Mouse (Mus musculus): ENCODE data around the gene Grhpr.

DNA sequence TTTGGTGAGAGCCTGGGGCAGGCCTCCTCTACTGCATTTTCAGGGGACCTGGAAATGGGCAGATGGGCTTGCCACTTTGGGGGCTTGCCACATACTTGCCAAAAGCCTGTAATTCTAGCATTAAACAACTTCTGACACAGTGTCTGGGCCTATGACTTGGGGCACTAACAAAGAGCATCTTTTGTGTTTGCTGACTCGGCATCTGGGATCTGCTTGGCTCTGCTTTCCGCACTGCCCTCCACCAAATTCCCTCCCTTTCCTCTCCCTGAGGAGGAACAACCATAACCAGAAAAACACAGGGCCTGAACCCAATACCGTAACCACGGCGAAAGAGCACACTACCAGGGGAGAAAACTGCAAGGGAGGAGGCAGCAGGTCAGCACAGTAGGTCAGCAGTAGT lies 9.4 kb downstream of the Grhpr start:
- TF ChIP-seq GATA1 (IDR thresholded peaks at IDR 0.05; ENCODE audit: low read length) (no peak), TAL1 (IDR thresholded peaks at IDR 0.05; ENCODE audit: low read length) (no peak)
